Mouse (Mus musculus): ENCODE results near the gene Ube4b. TPM values are rescaled to one million over a fixed set of nuclear protein-coding genes. Genes with fewer than 3 reads are reported as not detected.

Gene Ube4b
- total and polyA plus RNA-seq, 3 experiments: 28.4 to 104 (median 71.0) TPM

GRCm38 (mm10) chr4:149373431-149373830, 53.1 kb downstream of the Ube4b start:
- Histone ChIP-seq H3K79me2 (ENCODE audit: control insufficient read depth, insufficient read depth, low read length, poor library complexity) (no peaks in the 10 kb centered on the region), H3K4me1 (ENCODE audit: control insufficient read depth in 1 of 2, insufficient read depth in 2 of 2, low read length in 2 of 2) (no peaks in the 10 kb centered on the region), H3K27me3 (ENCODE audit: control insufficient read depth in 1 of 2, insufficient read depth in 2 of 2, low read length in 2 of 2) (no peaks in the 10 kb centered on the region), H3K9ac (ENCODE audit: control insufficient read depth, low read depth, low read length, poor library complexity, severe bottlenecking) (no peak overlapping the region), H3K4me3 (ENCODE audit: control insufficient read depth in 1 of 2, insufficient read depth in 1 of 2, low read depth in 2 of 2, low read length in 2 of 2) (no peak overlapping the region), H3K27ac (ENCODE audit: control insufficient read depth, low read depth, low read length) (no peak overlapping the region), H3K9me3 (replicated peaks; ENCODE audit: insufficient read depth, low read length) (no peaks in the 10 kb centered on the region), H3K36me3 (ENCODE audit: control insufficient read depth in 1 of 2, insufficient read depth in 2 of 2, low read length in 2 of 2) (peaks cover 0 to 16% of the 10 kb centered on the region in 2 experiments; a peak in 2 of 4 replicates)
- DNase-seq (ENCODE audit: low read depth, low spot score): peak; percentile 66
- TF ChIP-seq RAD21 (IDR thresholded peaks at IDR 0.05; ENCODE audit: low read depth, low read length) (peak; percentile 27), SMC3 (IDR thresholded peaks at IDR 0.05; ENCODE audit: low read depth, low read length) (peak; percentile 49; the same call in 1 of the 2 replicates), RCOR1 (IDR thresholded peaks at IDR 0.05; ENCODE audit: low read depth, low read length) (no peak), CTCF (IDR thresholded peaks at IDR 0.05 in 2 of 3, conservative IDR thresholded peaks at IDR 0.05 in 1 of 3; ENCODE audit: control insufficient read depth in 1 of 3, insufficient read depth in 1 of 3, low read depth in 2 of 3, low read length in 3 of 3, poor library complexity in 1 of 3, severe bottlenecking in 1 of 3) (peak; percentile 59 to 78 (median 65)), ELF1 (IDR thresholded peaks at IDR 0.05; ENCODE audit: low read depth, low read length) (no peak), HCFC1 (IDR thresholded peaks at IDR 0.05; ENCODE audit: low read depth, low read length) (no peak), MAZ (IDR thresholded peaks at IDR 0.05; ENCODE audit: low read depth, low read length) (no peak), BHLHE40 (IDR thresholded peaks at IDR 0.05; ENCODE audit: borderline replicate concordance, low read depth, low read length) (no peak), NELFE (IDR thresholded peaks at IDR 0.05; ENCODE audit: low read depth, low read length) (no peak)

DNA sequence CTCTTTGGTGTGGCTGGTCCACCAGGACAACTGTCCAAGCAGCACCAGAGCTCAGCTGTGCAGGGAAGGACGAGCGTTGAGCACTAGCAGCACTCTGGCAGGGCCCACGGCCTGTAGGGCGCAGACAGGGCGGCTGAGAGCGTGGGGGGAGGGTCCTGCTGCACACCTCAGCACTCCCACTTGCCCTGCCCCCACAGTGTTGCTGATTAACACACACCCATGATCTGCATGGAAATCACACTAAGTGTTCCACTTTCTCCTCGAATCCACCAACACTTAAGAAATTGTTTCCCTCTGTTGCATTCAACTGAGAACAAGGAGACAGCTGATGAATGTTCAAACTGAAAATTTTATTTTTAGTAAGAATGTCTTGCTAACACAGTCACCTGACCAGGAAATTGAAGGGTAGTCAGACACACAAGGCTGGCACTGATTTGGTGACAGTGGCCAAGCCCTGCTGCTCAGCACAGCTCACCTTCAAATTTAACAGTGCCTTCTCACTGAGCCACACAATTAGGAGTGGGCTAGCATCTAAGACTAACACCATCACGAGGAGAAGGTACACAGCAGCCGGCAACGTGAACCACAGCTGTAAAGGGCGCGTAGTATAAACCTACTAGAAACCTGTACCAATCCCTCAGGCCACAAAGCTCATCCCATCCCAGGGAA, 60.7 kb downstream of the Ube4b start:
- H3K4me3 ChIP-seq (ENCODE audit: control insufficient read depth in 1 of 2, insufficient read depth in 1 of 2, low read depth in 2 of 2, low read length in 2 of 2): no peak overlapping the region
- DNase-seq (ENCODE audit: low read depth, low spot score): no peak

GRCm38 (mm10) chr4:149364896-149365295, 61.7 kb downstream of the Ube4b start:
- H3K79me2 ChIP-seq (ENCODE audit: control insufficient read depth, insufficient read depth, low read length, poor library complexity): no peaks in the 10 kb centered on the region
- peaks cover 0 to 14% of the 10 kb centered on the region in 2 experiments; a peak in 2 of 4 replicates for H3K36me3 ChIP-seq (ENCODE audit: control insufficient read depth in 1 of 2, insufficient read depth in 2 of 2, low read length in 2 of 2)
- H3K27me3 ChIP-seq (ENCODE audit: control insufficient read depth in 1 of 2, insufficient read depth in 2 of 2, low read length in 2 of 2): no peaks in the 10 kb centered on the region
- no peak overlapping the region for H3K4me3 ChIP-seq (ENCODE audit: control insufficient read depth in 1 of 2, insufficient read depth in 1 of 2, low read depth in 2 of 2, low read length in 2 of 2)
- no peak overlapping the region for H3K9ac ChIP-seq (ENCODE audit: control insufficient read depth, low read depth, low read length, poor library complexity, severe bottlenecking)
- no peaks in the 10 kb centered on the region for H3K9me3 ChIP-seq (replicated peaks; ENCODE audit: insufficient read depth, low read length)
- H3K27ac ChIP-seq (ENCODE audit: control insufficient read depth, low read depth, low read length): no peak overlapping the region
- no peaks in the 10 kb centered on the region for H3K4me1 ChIP-seq (ENCODE audit: control insufficient read depth in 1 of 2, insufficient read depth in 2 of 2, low read length in 2 of 2)
- TF ChIP-seq CHD2 (IDR thresholded peaks at IDR 0.05; ENCODE audit: low read length): no peak
- no peak for TF ChIP-seq GABPA (IDR thresholded peaks at IDR 0.05; ENCODE audit: low read depth, low read length)
- DNase-seq (ENCODE audit: low read depth, low spot score): no peak

More for the DNA sequence above, 60.7 kb downstream of the Ube4b start:
- H3K9me3 ChIP-seq (replicated peaks; ENCODE audit: insufficient read depth, low read length): no peaks in the 10 kb centered on the region
- no peaks in the 10 kb centered on the region for H3K4me1 ChIP-seq (ENCODE audit: control insufficient read depth in 1 of 2, insufficient read depth in 2 of 2, low read length in 2 of 2)
- H3K27ac ChIP-seq (ENCODE audit: control insufficient read depth, low read depth, low read length): no peak overlapping the region
- H3K9ac ChIP-seq (ENCODE audit: control insufficient read depth, low read depth, low read length, poor library complexity, severe bottlenecking): no peak overlapping the region
- no peaks in the 10 kb centered on the region for H3K27me3 ChIP-seq (ENCODE audit: control insufficient read depth in 1 of 2, insufficient read depth in 2 of 2, low read length in 2 of 2)
- no peaks in the 10 kb centered on the region for H3K79me2 ChIP-seq (ENCODE audit: control insufficient read depth, insufficient read depth, low read length, poor library complexity)
- TF ChIP-seq ELF1 (IDR thresholded peaks at IDR 0.05; ENCODE audit: low read depth, low read length) (no peak), ZKSCAN1 (IDR thresholded peaks at IDR 0.05; ENCODE audit: low read depth, low read length) (no peak), EP300 (IDR thresholded peaks at IDR 0.05; ENCODE audit: low read depth in 1 of 2, low read length in 2 of 2) (no peak), CTCF (IDR thresholded peaks at IDR 0.05 in 2 of 3, conservative IDR thresholded peaks at IDR 0.05 in 1 of 3; ENCODE audit: control insufficient read depth in 1 of 3, insufficient read depth in 1 of 3, low read depth in 2 of 3, low read length in 3 of 3, poor library complexity in 1 of 3, severe bottlenecking in 1 of 3) (no peak), GATA1 (IDR thresholded peaks at IDR 0.05; ENCODE audit: low read depth, low read length) (no peak), MAX (IDR thresholded peaks at IDR 0.05; ENCODE audit: low read length) (no peak), CHD1 (IDR thresholded peaks at IDR 0.05; ENCODE audit: low read depth, low read length) (no peak), POLR2A (IDR thresholded peaks at IDR 0.05; ENCODE audit: control insufficient read depth in 1 of 2, insufficient read depth in 1 of 2, low read depth in 1 of 2, low read length in 2 of 2, poor library complexity in 1 of 2) (no peak), USF1 (IDR thresholded peaks at IDR 0.05; ENCODE audit: low read depth, low read length) (no peak)
- peaks cover 0 to 20% of the 10 kb centered on the region in 2 experiments; a peak in 2 of 4 replicates for H3K36me3 ChIP-seq (ENCODE audit: control insufficient read depth in 1 of 2, insufficient read depth in 2 of 2, low read length in 2 of 2)

All from MEL (cell line).